Mouse (Mus musculus): ENCODE results near the gene Tcap. TPM values are rescaled to one million over a fixed set of nuclear protein-coding genes. Genes with fewer than 3 reads are reported as not detected.
"Not testable (repeated sequence)": the region's sequence is repeated elsewhere in the genome, so short reads cannot be mapped to it uniquely, and the experiment has no call there.

Tcap gene
- polyA plus RNA-seq, 1 experiment from 2014 or later, result 1.7 TPM

DNA sequence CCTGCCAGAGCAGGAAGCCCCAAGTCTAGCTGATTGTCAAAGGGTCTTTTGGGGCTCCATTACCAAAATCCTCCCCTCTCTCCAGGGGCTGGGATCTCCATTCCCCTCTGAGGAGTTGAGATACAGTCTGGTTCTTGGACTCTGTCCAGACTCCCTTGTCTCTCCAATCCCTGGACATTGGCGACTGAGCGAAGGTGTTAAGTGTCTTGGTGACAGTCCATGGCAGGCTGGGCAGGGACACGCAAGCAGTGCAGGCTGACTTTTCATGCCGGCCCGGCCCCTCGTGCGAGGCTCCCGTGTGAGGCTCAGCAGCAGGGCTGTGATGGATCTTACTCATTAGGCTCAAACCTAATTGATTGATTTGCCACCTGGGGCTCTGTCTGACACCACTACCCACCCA is 9.3 kb upstream of the Tcap start:
- H3K9me3 ChIP-seq (replicated peaks; ENCODE audit: control insufficient read depth, low read length), result no peaks in the 10 kb centered on the region
- H3K4me2 ChIP-seq (ENCODE audit: low read depth, low read length), result no peak overlapping the region
- peaks cover 19% of the 10 kb centered on the region for H3K36me3 ChIP-seq (ENCODE audit: control insufficient read depth, insufficient read depth)
- H3K4me1 ChIP-seq (ENCODE audit: control insufficient read depth, low read depth, low read length), result no peaks in the 10 kb centered on the region
- H3K9ac ChIP-seq (ENCODE audit: low read depth, low read length), result no peak overlapping the region
- H3K27ac ChIP-seq (ENCODE audit: low read length), result no peak overlapping the region
- 87% methylated on average over 8 of the region's 8 CpGs for WGBS (ENCODE audit: insufficient replicate concordance)
- no peak overlapping the region for H3K4me3 ChIP-seq (ENCODE audit: low read depth, low read length)
- H3K27me3 ChIP-seq (ENCODE audit: control insufficient read depth, insufficient read depth, low read depth, low read length), result no peaks in the 10 kb centered on the region
- no peak for ATAC-seq (ENCODE audit: low read depth)

DNA sequence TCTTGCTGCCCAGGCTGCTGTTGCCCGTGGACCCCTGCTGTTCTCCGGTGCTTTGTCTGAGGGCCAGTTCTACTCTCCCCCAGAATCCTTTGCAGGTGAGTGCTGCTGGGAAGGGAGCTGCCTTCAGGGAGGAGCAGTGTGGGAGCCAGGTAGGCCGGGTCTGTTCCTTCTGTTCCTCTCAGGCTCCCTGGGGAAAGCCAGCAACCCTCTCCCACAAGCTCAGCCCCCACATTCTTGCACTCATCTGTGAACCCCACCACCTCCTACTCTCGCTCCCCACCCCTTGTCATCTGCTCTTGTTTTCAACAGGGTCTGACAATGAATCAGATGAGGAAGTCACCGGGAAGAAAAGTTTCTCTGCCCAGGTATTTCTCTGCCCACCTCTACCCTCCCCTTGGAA is 6.9 kb upstream of the Tcap start:
- H3K9ac ChIP-seq (ENCODE audit: low read depth, low read length), result no peak overlapping the region
- no peak overlapping the region for H3K4me2 ChIP-seq (ENCODE audit: low read depth, low read length)
- H3K36me3 ChIP-seq (ENCODE audit: control insufficient read depth, insufficient read depth), result peaks cover 19% of the 10 kb centered on the region
- H3K27me3 ChIP-seq (ENCODE audit: control insufficient read depth, insufficient read depth, low read depth, low read length), result no peaks in the 10 kb centered on the region
- ATAC-seq (ENCODE audit: low read depth), result no peak
- no peaks in the 10 kb centered on the region for H3K9me3 ChIP-seq (replicated peaks; ENCODE audit: control insufficient read depth, low read length)
- no peaks in the 10 kb centered on the region for H3K4me1 ChIP-seq (ENCODE audit: control insufficient read depth, low read depth, low read length)
- no peak overlapping the region for H3K4me3 ChIP-seq (ENCODE audit: low read depth, low read length)
- H3K27ac ChIP-seq (ENCODE audit: low read length), result no peak overlapping the region
- 72% methylated on average over 5 of the region's 5 CpGs for WGBS (ENCODE audit: insufficient replicate concordance)

DNA sequence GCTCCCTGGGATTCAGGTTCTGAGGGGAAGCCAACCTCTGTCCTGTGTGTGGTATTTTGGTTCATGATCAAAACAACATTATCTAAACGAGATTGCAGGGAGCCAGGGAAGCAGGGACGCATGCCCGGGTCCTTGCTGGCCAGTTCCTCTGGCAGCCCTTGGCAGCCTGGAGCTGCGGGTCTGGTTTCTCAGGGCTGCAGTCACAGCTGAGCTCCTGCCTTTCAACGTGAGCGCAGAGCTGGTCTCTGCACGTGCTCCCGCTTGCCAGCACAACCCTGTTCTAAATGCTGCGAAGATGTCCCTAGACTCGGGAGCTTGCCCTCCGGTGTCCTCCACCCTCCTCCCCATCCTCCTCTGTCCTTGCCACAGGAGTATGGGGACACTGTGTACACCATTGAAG is 5.8 kb upstream of the Tcap start:
- H3K4me3 ChIP-seq (ENCODE audit: low read depth, low read length), result no peak overlapping the region
- peaks cover 19% of the 10 kb centered on the region for H3K36me3 ChIP-seq (ENCODE audit: control insufficient read depth, insufficient read depth)
- no peaks in the 10 kb centered on the region for H3K27me3 ChIP-seq (ENCODE audit: control insufficient read depth, insufficient read depth, low read depth, low read length)
- H3K9ac ChIP-seq (ENCODE audit: low read depth, low read length), result no peak overlapping the region
- ATAC-seq (ENCODE audit: low read depth), result no peak
- 77% methylated on average over 11 of the region's 11 CpGs for WGBS (ENCODE audit: insufficient replicate concordance)
- H3K9me3 ChIP-seq (replicated peaks; ENCODE audit: control insufficient read depth, low read length), result no peaks in the 10 kb centered on the region
- H3K27ac ChIP-seq (ENCODE audit: low read length), result no peak overlapping the region
- H3K4me2 ChIP-seq (ENCODE audit: low read depth, low read length), result no peak overlapping the region
- no peaks in the 10 kb centered on the region for H3K4me1 ChIP-seq (ENCODE audit: control insufficient read depth, low read depth, low read length)

DNA sequence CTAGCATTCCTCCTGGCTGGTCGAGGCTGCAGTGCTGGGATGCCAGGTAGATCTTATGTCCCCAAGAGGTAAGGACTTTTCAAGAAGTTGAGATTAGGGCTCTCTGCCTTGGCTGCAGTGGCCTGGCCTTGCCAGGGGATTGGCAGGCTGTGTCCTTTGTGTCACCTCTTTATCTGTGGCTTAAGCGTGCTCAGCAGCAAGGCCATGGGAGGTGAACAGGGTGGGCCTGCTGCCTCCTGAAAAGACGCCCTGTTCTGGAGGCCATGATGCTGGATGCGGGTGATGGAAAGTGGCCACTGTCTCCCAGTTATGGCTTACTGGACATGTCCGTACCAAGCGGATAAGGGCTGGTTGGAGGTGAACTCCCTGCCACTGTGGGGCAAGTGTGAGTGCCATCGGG is 4.2 kb upstream of the Tcap start:
- Histone ChIP-seq H3K9me3 (replicated peaks; ENCODE audit: control insufficient read depth, low read length) (no peaks in the 10 kb centered on the region), H3K36me3 (ENCODE audit: control insufficient read depth, insufficient read depth) (peaks cover 19% of the 10 kb centered on the region), H3K4me2 (ENCODE audit: low read depth, low read length) (no peak overlapping the region), H3K27me3 (ENCODE audit: control insufficient read depth, insufficient read depth, low read depth, low read length) (peaks cover 5% of the 10 kb centered on the region), H3K9ac (ENCODE audit: low read depth, low read length) (no peak overlapping the region), H3K27ac (ENCODE audit: low read length) (no peak overlapping the region), H3K4me1 (ENCODE audit: control insufficient read depth, low read depth, low read length) (no peaks in the 10 kb centered on the region), H3K4me3 (ENCODE audit: low read depth, low read length) (no peak overlapping the region)
- 71% methylated on average over 7 of the region's 7 CpGs for WGBS (ENCODE audit: insufficient replicate concordance)
- no peak for ATAC-seq (ENCODE audit: low read depth)

DNA sequence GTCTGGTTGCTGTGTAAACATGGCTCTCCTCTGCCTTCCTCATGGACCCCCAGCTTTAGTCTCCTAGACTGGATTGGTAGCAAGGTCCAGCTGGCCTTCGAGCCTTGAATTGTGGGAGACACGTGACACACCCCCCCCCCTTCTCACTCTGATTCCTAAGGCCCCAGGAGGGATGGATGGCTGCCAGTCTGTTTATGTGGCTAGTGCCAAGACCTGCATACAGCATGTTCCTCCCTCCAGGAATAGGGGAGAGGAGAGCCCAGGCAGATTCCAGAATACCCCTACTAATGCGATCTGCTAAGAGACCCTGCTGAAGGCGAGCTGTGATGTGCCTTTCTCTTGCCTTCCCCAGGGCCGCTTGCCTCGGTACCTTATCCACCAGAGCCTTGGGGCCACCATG is 3.5 kb upstream of the Tcap start:
- Histone ChIP-seq H3K27me3 (ENCODE audit: control insufficient read depth, insufficient read depth, low read depth, low read length) (peaks cover 12% of the 10 kb centered on the region), H3K4me2 (ENCODE audit: low read depth, low read length) (no peak overlapping the region), H3K36me3 (ENCODE audit: control insufficient read depth, insufficient read depth) (peaks cover 19% of the 10 kb centered on the region), H3K27ac (ENCODE audit: low read length) (no peak overlapping the region), H3K4me3 (ENCODE audit: low read depth, low read length) (no peak overlapping the region), H3K9me3 (replicated peaks; ENCODE audit: control insufficient read depth, low read length) (no peaks in the 10 kb centered on the region), H3K4me1 (ENCODE audit: control insufficient read depth, low read depth, low read length) (no peaks in the 10 kb centered on the region), H3K9ac (ENCODE audit: low read depth, low read length) (no peak overlapping the region)
- 70% methylated on average over 6 of the region's 6 CpGs for WGBS (ENCODE audit: insufficient replicate concordance)
- ATAC-seq (ENCODE audit: low read depth), result no peak

DNA sequence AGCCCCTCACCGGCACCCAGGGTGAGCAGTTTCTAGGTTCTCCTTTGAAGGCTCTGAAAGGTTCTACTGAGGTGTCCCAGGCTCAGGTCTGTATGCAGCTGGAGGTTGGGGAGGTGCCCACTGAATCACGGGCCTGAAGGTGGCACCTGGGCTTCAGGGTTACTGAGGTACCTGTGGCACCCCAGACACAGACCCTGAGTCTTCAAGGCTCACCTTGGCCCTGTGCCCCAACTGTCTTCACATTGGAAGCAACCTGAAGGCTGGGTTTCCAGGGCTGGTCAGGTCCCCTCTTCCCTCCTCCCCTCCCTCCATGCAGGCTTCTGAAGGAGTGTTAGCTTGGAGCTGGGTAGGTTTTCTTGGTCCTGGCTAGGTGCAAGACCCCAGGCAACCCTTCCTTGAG is 2.0 kb upstream of the Tcap start:
- no peak for ATAC-seq (ENCODE audit: low read depth)
- peaks cover 27% of the 10 kb centered on the region for H3K27me3 ChIP-seq (ENCODE audit: control insufficient read depth, insufficient read depth, low read depth, low read length)
- no peak overlapping the region for H3K4me3 ChIP-seq (ENCODE audit: low read depth, low read length)
- H3K27ac ChIP-seq (ENCODE audit: low read length), result no peak overlapping the region
- 79% methylated on average over 2 of the region's 2 CpGs for WGBS (ENCODE audit: insufficient replicate concordance)
- H3K4me1 ChIP-seq (ENCODE audit: control insufficient read depth, low read depth, low read length), result no peaks in the 10 kb centered on the region
- H3K4me2 ChIP-seq (ENCODE audit: low read depth, low read length), result no peak overlapping the region
- H3K36me3 ChIP-seq (ENCODE audit: control insufficient read depth, insufficient read depth), result peaks cover 13% of the 10 kb centered on the region
- H3K9ac ChIP-seq (ENCODE audit: low read depth, low read length), result no peak overlapping the region
- H3K9me3 ChIP-seq (replicated peaks; ENCODE audit: control insufficient read depth, low read length), result no peaks in the 10 kb centered on the region

DNA sequence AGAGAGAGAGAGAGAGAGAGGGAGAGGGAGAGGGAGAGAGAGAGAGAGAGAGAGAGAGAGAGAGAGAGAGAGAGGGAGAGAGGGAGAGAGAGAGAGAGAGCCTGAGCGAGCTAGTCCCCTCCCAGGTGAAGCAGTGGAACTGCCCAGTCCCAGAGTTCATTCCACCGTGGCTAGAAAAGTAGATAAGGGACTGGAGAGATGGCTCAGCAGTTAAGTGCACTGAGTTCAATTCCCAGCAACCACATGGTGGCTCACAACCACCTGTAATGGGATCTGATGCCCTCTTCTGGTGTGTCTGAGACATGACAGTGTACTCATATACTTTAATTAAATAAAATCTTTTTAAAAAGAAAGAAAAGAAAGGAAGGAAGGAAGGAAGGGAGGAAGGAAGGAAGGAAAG is 1.2 kb upstream of the Tcap start:
- not testable (repeated sequence) for H3K4me1 ChIP-seq (ENCODE audit: control insufficient read depth, low read depth, low read length); ATAC-seq (ENCODE audit: low read depth); H3K9me3 ChIP-seq (replicated peaks; ENCODE audit: control insufficient read depth, low read length); H3K36me3 ChIP-seq (ENCODE audit: control insufficient read depth, insufficient read depth); H3K4me2 ChIP-seq (ENCODE audit: low read depth, low read length); H3K27ac ChIP-seq (ENCODE audit: low read length); H3K9ac ChIP-seq (ENCODE audit: low read depth, low read length); H3K4me3 ChIP-seq (ENCODE audit: low read depth, low read length)
- 43% methylated on average over 2 of the region's 2 CpGs for WGBS (ENCODE audit: insufficient replicate concordance)
- H3K27me3 ChIP-seq (ENCODE audit: control insufficient read depth, insufficient read depth, low read depth, low read length), result peaks cover 35% of the 10 kb centered on the region

DNA sequence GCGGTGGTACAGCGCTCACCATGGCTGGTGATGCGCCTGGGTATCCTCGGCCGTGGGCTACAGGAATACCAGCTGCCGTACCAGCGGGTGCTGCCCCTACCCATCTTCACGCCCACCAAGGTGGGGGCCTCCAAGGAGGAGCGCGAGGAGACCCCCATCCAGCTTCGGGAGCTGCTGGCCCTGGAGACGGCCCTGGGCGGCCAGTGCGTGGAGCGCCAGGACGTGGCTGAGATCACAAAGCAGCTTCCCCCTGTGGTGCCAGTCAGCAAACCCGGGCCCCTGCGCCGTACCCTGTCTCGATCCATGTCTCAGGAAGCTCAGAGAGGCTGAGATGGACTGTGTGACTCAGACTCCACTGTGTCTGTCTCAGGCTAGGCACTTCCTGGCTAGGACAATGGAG is 605 bp downstream of the Tcap start:
- Histone ChIP-seq H3K36me3 (ENCODE audit: control insufficient read depth, insufficient read depth) (no peaks in the 10 kb centered on the region; the same call in 1 of the 2 replicates), H3K27ac (ENCODE audit: low read length) (no peak overlapping the region), H3K4me1 (ENCODE audit: control insufficient read depth, low read depth, low read length) (no peaks in the 10 kb centered on the region), H3K4me3 (ENCODE audit: low read depth, low read length) (no peak overlapping the region), H3K9ac (ENCODE audit: low read depth, low read length) (no peak overlapping the region), H3K4me2 (ENCODE audit: low read depth, low read length) (no peak overlapping the region), H3K27me3 (ENCODE audit: control insufficient read depth, insufficient read depth, low read depth, low read length) (peaks cover 44% of the 10 kb centered on the region), H3K9me3 (replicated peaks; ENCODE audit: control insufficient read depth, low read length) (no peaks in the 10 kb centered on the region)
- ATAC-seq (ENCODE audit: low read depth), result no peak
- 61% methylated on average over 20 of the region's 20 CpGs for WGBS (ENCODE audit: insufficient replicate concordance)

DNA sequence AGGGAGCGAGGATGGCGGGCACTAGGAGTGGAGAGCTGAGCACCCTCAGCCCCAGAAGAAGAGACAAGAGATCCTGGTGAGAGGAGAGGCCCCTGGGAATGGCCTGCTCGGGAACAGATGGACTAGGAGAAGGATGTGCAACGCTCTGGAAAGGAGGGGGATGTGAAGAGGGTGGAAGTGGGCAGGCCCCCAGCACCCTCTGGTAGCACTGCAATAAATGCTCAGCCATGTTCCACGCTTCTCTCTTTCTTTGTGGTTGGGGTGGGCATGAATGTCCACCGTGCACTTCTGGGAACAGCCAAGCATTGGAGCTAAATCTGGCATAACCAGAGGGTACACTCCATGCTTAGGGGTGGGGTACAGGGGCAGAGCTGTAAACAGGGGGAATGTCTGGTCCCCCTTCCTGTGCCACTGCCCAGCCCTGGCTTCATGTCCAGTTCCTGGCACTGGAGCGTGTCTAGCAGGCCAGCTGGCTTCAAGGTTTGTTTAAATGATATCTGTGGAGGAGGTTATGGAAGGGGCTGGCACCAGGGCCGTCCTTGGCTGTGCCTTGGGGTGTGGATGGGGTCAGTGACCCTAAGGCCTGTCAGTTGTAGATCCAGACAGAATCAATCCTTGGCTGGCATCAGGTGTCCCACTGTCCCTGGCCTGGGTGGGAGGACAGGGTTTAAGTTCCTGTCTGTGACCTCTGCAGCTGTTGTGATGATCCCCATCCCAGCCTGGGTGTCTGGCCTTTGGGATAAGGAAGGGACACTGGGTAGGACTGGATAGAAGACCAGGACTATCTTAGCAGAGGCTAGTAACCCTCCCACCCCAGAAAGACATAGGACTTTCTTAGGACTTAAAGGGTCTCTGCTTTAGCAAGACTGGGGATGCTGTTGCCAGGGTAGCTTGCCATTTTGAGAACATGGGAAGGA is 1.4 kb downstream of the Tcap start:
- H3K27me3 ChIP-seq (ENCODE audit: control insufficient read depth, insufficient read depth, low read depth, low read length), result peaks cover 44% of the 10 kb centered on the region
- no peak for ATAC-seq (ENCODE audit: low read depth)
- H3K9me3 ChIP-seq (replicated peaks; ENCODE audit: control insufficient read depth, low read length), result no peaks in the 10 kb centered on the region
- H3K9ac ChIP-seq (ENCODE audit: low read depth, low read length), result no peak overlapping the region
- no peak overlapping the region for H3K4me3 ChIP-seq (ENCODE audit: low read depth, low read length)
- H3K4me2 ChIP-seq (ENCODE audit: low read depth, low read length), result no peak overlapping the region
- WGBS (ENCODE audit: insufficient replicate concordance), result 54% methylated on average over 8 of the region's 8 CpGs
- no peaks in the 10 kb centered on the region; the same call in 1 of the 2 replicates for H3K36me3 ChIP-seq (ENCODE audit: control insufficient read depth, insufficient read depth)
- H3K4me1 ChIP-seq (ENCODE audit: control insufficient read depth, low read depth, low read length), result no peaks in the 10 kb centered on the region
- H3K27ac ChIP-seq (ENCODE audit: low read length), result no peak overlapping the region

Data from liver, embryonic 16.5 days (tissue).